Mouse (Mus musculus): ENCODE measurements around the gene 5730480H06Rik. TPM values are rescaled to one million over a fixed set of nuclear protein-coding genes. Genes with fewer than 3 reads are reported as not detected.

Gene 5730480H06Rik
- polyA plus RNA-seq (2016; fragmentation: Nextera tagmentation; extraction: Ambion mirVana), result 15.2 and 23.6 TPM in 2 replicates

- Histone ChIP-seq H3K27me3 (ENCODE audit: insufficient read depth, poor library complexity, severe bottlenecking) (no peaks in the 10 kb centered on the region; the same call in 1 of the 2 replicates), H3K9me3 (no peaks in the 10 kb centered on the region), H3K4me3 (no peak within 1 kb of the TSS), H3K27ac (no peak within 1 kb of the TSS), H3K4me1 (no peaks in the 10 kb centered on the region), H3K36me3 (no peaks in the 10 kb centered on the region)
- DNase-seq (ENCODE audit: low spot score), result no peak
- 87% methylated on average over 8 of the region's 8 CpGs for WGBS
Observed at GRCm38 (mm10) chr5:48327652-48328051, at the start of gene 5730480H06Rik. TSS of gene 5730480H06Rik (plus strand) at chr5:48327952.

- H3K9me3 ChIP-seq, result no peaks in the 10 kb centered on the region
- WGBS, result 73% methylated on average over 3 of the region's 3 CpGs
- no peak for DNase-seq (ENCODE audit: low spot score)
- no peaks in the 10 kb centered on the region for H3K27me3 ChIP-seq (ENCODE audit: insufficient read depth, poor library complexity, severe bottlenecking)
- H3K4me3 ChIP-seq, result no peak overlapping the region
- no peaks in the 10 kb centered on the region for H3K4me1 ChIP-seq
- no peak overlapping the region for H3K27ac ChIP-seq
- H3K36me3 ChIP-seq, result peaks cover 15% of the 10 kb centered on the region
Observed at GRCm38 (mm10) chr5:48301186-48301585, 26.6 kb upstream of the 5730480H06Rik start.

GRCm38 (mm10) chr5:48315057-48315602, 12.6 kb upstream of the 5730480H06Rik start:
- Histone ChIP-seq H3K36me3 (no peaks in the 10 kb centered on the region), H3K27me3 (ENCODE audit: insufficient read depth, poor library complexity, severe bottlenecking) (no peaks in the 10 kb centered on the region), H3K4me3 (no peak overlapping the region), H3K27ac (no peak overlapping the region), H3K9me3 (no peaks in the 10 kb centered on the region), H3K4me1 (no peaks in the 10 kb centered on the region)
- 66% methylated on average over 6 of the region's 6 CpGs for WGBS
- DNase-seq (ENCODE audit: low spot score), result no peak

GRCm38 (mm10) chr5:48320597-48320996, 7.2 kb upstream of the 5730480H06Rik start:
- DNase-seq (ENCODE audit: low spot score), result no peak
- no peak overlapping the region for H3K27ac ChIP-seq
- H3K9me3 ChIP-seq, result no peaks in the 10 kb centered on the region
- no peaks in the 10 kb centered on the region for H3K4me1 ChIP-seq
- H3K36me3 ChIP-seq, result no peaks in the 10 kb centered on the region
- no peaks in the 10 kb centered on the region for H3K27me3 ChIP-seq (ENCODE audit: insufficient read depth, poor library complexity, severe bottlenecking)
- WGBS, result 76% methylated on average over 4 of the region's 4 CpGs
- H3K4me3 ChIP-seq, result no peak overlapping the region

- no peak overlapping the region for H3K4me3 ChIP-seq
- no peaks in the 10 kb centered on the region for H3K9me3 ChIP-seq
- H3K36me3 ChIP-seq, result no peaks in the 10 kb centered on the region
- H3K27me3 ChIP-seq (ENCODE audit: insufficient read depth, poor library complexity, severe bottlenecking), result no peaks in the 10 kb centered on the region; the same call in 1 of the 2 replicates
- H3K27ac ChIP-seq, result no peak overlapping the region
- no peak for DNase-seq (ENCODE audit: low spot score)
- H3K4me1 ChIP-seq, result no peaks in the 10 kb centered on the region
Observed at GRCm38 (mm10) chr5:48326221-48326620, 1.5 kb upstream of the 5730480H06Rik start.

GRCm38 (mm10) chr5:48329751-48330150, 2.0 kb downstream of the 5730480H06Rik start:
- DNase-seq (ENCODE audit: low spot score), result no peak
- Histone ChIP-seq H3K27me3 (ENCODE audit: insufficient read depth, poor library complexity, severe bottlenecking) (no peaks in the 10 kb centered on the region; the same call in 1 of the 2 replicates), H3K27ac (no peak overlapping the region), H3K4me1 (no peaks in the 10 kb centered on the region), H3K36me3 (no peaks in the 10 kb centered on the region), H3K4me3 (no peak overlapping the region), H3K9me3 (no peaks in the 10 kb centered on the region)
- WGBS, result 91% methylated on average over 2 of the region's 2 CpGs

GRCm38 (mm10) chr5:48330817-48331216, 3.1 kb downstream of the 5730480H06Rik start:
- no peak overlapping the region for H3K4me3 ChIP-seq
- H3K27ac ChIP-seq, result no peak overlapping the region
- no peaks in the 10 kb centered on the region for H3K4me1 ChIP-seq
- WGBS, result 70% methylated on average over 2 of the region's 2 CpGs
- no peaks in the 10 kb centered on the region for H3K9me3 ChIP-seq
- no peaks in the 10 kb centered on the region for H3K36me3 ChIP-seq
- DNase-seq (ENCODE audit: low spot score), result no peak
- H3K27me3 ChIP-seq (ENCODE audit: insufficient read depth, poor library complexity, severe bottlenecking), result no peaks in the 10 kb centered on the region; the same call in 1 of the 2 replicates

GRCm38 (mm10) chr5:48331441-48331840, 3.7 kb downstream of the 5730480H06Rik start:
- Histone ChIP-seq H3K27me3 (ENCODE audit: insufficient read depth, poor library complexity, severe bottlenecking) (no peaks in the 10 kb centered on the region; the same call in 1 of the 2 replicates), H3K9me3 (no peaks in the 10 kb centered on the region), H3K4me3 (no peak overlapping the region), H3K36me3 (no peaks in the 10 kb centered on the region), H3K27ac (no peak overlapping the region), H3K4me1 (no peaks in the 10 kb centered on the region)
- DNase-seq (ENCODE audit: low spot score), result no peak
- 62% methylated on average over 5 of the region's 5 CpGs for WGBS

- DNase-seq (ENCODE audit: low spot score), result no peak
- Histone ChIP-seq H3K27ac (no peak overlapping the region), H3K4me3 (no peak overlapping the region), H3K36me3 (no peaks in the 10 kb centered on the region), H3K27me3 (ENCODE audit: insufficient read depth, poor library complexity, severe bottlenecking) (no peaks in the 10 kb centered on the region; the same call in 1 of the 2 replicates), H3K9me3 (no peaks in the 10 kb centered on the region), H3K4me1 (no peaks in the 10 kb centered on the region)
- WGBS, result 78% methylated on average over 3 of the region's 3 CpGs
Observed at GRCm38 (mm10) chr5:48333407-48333806, 5.7 kb downstream of the 5730480H06Rik start.

GRCm38 (mm10) chr5:48333884-48334513, 6.2 kb downstream of the 5730480H06Rik start:
- Histone ChIP-seq H3K27ac (no peak overlapping the region), H3K36me3 (no peaks in the 10 kb centered on the region), H3K4me3 (no peak overlapping the region), H3K4me1 (no peaks in the 10 kb centered on the region), H3K27me3 (ENCODE audit: insufficient read depth, poor library complexity, severe bottlenecking) (no peaks in the 10 kb centered on the region), H3K9me3 (no peaks in the 10 kb centered on the region)
- no peak for DNase-seq (ENCODE audit: low spot score)
- 62% methylated on average over 9 of the region's 9 CpGs for WGBS

- Histone ChIP-seq H3K9me3 (no peaks in the 10 kb centered on the region), H3K36me3 (no peaks in the 10 kb centered on the region), H3K27me3 (ENCODE audit: insufficient read depth, poor library complexity, severe bottlenecking) (no peaks in the 10 kb centered on the region), H3K4me3 (no peak overlapping the region), H3K4me1 (no peaks in the 10 kb centered on the region), H3K27ac (no peak overlapping the region)
- no peak for DNase-seq (ENCODE audit: low spot score)
- WGBS, result 69% methylated on average over 7 of the region's 7 CpGs
Observed at GRCm38 (mm10) chr5:48340808-48341433, 13.2 kb downstream of the 5730480H06Rik start.

GRCm38 (mm10) chr5:48345095-48345982, 17.6 kb downstream of the 5730480H06Rik start:
- no peak overlapping the region for H3K4me3 ChIP-seq
- 44% methylated on average over 5 of the region's 5 CpGs for WGBS
- no peak for DNase-seq (ENCODE audit: low spot score)

More at GRCm38 (mm10) chr5:48345095-48345982, 17.6 kb downstream of the 5730480H06Rik start:
- H3K27me3 ChIP-seq (ENCODE audit: insufficient read depth, poor library complexity, severe bottlenecking), result no peaks in the 10 kb centered on the region
- no peaks in the 10 kb centered on the region for H3K36me3 ChIP-seq
- no peaks in the 10 kb centered on the region for H3K9me3 ChIP-seq
- no peaks in the 10 kb centered on the region for H3K4me1 ChIP-seq
- no peak overlapping the region for H3K27ac ChIP-seq

All from heart, embryonic 10.5 days (tissue).